Mouse (Mus musculus): ENCODE results near the gene Shbg. TPM values are rescaled to one million over a fixed set of nuclear protein-coding genes. Genes with fewer than 3 reads are reported as not detected.
"Not testable (repeated sequence)": the region's sequence is repeated elsewhere in the genome, so short reads cannot be mapped to it uniquely, and the experiment has no call there.

Gene Shbg
- polyA plus RNA-seq, 1 experiment from 2014 or later = not detected

DNA sequence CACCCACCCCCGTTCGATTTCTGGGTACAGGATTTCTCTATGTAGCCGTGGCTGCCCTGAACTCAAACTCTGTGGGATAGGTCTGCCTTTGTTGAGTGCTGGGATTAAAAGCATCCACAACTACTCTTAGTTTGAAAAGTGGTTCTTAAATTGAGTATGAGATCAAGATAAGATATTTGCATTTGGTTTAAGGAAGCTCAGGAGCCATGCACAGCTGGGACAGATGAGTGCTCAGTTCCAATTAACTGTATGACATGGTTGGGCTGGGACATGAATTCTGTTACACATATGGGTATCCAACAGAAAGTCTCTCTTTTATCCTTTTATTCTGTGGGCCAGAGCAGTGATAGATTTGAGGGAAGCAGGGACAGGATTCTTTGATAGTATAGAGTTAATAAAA lies 17.8 kb upstream of the Shbg start:
- no peaks in the 10 kb centered on the region for H3K9me3 ChIP-seq (ENCODE audit: control insufficient read depth, low read length)
- DNase-seq (ENCODE audit: low spot score) = no peak
- no peak overlapping the region for H3K27ac ChIP-seq (replicated peaks; ENCODE audit: low read depth, low read length)
- 0 out of 2 replicates have a peak, but pooled peaks cover 2% of the 10 kb centered on the region for H3K4me1 ChIP-seq (ENCODE audit: control insufficient read depth, insufficient read depth, low read length)
- H3K9ac ChIP-seq (ENCODE audit: low read length) = no peak overlapping the region
- H3K36me3 ChIP-seq (ENCODE audit: control insufficient read depth, insufficient read depth, low read length) = peaks cover 4% of the 10 kb centered on the region; the same call in 1 of the 2 replicates
- H3K4me3 ChIP-seq (ENCODE audit: low read depth, low read length) = no peak overlapping the region
- H3K27me3 ChIP-seq (ENCODE audit: control insufficient read depth, insufficient read depth, low read length) = no peaks in the 10 kb centered on the region
- no peak for ATAC-seq (ENCODE audit: insufficient number of reproducible peaks, low FRiP score, low TSS enrichment, low read depth)
- WGBS = 93% methylated on average over 3 of the region's 3 CpGs
- H3K4me2 ChIP-seq (ENCODE audit: low read depth, severe bottlenecking) = no peak overlapping the region

DNA sequence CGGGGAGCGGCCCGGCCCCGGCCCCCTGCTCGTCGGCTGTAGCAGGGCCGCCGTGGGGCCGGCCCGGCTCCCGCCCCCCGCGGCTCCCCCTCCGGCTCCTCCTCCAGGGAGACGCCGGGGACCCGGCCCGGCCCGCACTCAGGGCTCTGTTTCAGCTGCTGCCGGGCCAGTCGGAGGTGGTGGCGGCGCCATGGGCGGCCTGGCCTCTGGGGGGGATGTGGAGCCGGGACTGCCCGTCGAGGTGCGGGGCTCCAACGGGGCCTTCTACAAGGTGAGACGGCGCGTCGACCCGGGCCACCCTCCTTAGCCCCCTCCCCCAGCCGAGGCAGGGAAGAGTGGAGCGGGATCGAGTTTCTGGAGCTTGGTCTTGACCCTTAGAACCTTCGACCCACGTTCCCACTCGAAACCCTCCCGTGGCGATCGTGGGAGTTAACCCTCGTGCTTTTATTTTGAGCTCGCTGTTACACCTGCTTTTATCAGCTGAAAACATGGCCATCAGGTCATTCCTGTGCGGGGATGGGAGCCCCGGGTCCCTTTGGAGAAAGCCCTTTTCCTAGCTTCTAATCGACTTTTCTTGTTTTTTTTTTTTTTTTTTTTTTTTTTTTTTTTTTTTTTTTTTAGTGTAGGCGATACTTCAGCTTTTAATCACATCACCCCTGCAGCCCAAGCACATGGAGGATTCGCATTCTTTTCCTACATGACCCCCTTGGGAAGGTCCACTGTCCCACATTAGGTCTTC lies 15.6 kb upstream of the Shbg start:
- H3K27me3 ChIP-seq (ENCODE audit: control insufficient read depth, insufficient read depth, low read length) = no peaks in the 10 kb centered on the region
- WGBS = under 1% methylated on average over 35 of the region's 50 CpGs
- peak overlapping the region; percentile 67 for H3K4me2 ChIP-seq (ENCODE audit: low read depth, severe bottlenecking)
- H3K4me1 ChIP-seq (ENCODE audit: control insufficient read depth, insufficient read depth, low read length) = 0 out of 2 replicates have a peak, but pooled peaks cover 2% of the 10 kb centered on the region
- DNase-seq (ENCODE audit: low spot score) (no peak), ATAC-seq (ENCODE audit: insufficient number of reproducible peaks, low FRiP score, low TSS enrichment, low read depth) (peak; percentile 48)
- no peaks in the 10 kb centered on the region for H3K9me3 ChIP-seq (ENCODE audit: control insufficient read depth, low read length)
- peak overlapping the region; percentile 94 for H3K4me3 ChIP-seq (ENCODE audit: low read depth, low read length)
- peak overlapping the region; percentile 92 for H3K27ac ChIP-seq (replicated peaks; ENCODE audit: low read depth, low read length)
- H3K9ac ChIP-seq (ENCODE audit: low read length) = peak overlapping the region; percentile 86
- no peaks in the 10 kb centered on the region; the same call in 1 of the 2 replicates for H3K36me3 ChIP-seq (ENCODE audit: control insufficient read depth, insufficient read depth, low read length)

DNA sequence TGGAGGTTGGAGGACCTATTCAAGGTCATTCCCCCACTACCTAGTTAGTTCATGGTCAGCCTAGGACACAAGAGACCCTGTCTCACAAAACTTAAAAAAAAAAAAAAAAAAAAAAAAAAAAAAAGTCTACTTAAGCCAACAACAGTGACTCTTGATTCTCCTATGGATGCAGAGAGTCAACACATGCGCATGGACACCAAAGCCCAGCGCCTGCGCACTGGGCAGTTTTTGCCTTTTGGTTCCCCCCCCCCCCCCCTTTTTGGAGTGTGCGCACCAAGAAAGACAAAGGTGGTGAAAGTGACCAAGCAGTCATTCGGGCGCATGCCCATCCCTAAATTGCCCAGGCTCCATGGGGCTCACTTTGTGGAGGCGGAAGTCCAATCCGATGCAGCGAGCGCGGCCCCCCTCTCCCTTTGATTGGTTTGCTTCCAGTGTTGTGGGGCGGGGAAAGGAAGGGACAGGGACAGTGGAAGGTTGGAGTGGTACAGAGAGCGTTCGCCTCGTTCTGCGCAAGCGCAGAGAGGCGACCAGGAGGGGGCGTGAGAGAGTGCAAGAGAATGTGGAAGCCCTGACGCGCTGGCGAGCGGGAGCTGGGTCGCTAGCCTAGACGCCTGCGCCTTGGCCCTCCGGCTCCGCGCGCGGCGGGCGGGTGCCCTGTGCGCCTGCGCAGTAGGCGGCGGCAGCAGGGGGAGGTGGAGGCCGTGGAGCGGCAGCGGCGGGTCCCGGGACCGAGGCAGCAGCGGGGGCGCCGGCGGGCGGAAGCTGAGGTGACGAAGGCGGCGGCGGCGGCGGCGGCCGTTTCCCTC lies 14.8 kb upstream of the Shbg start, which contains the start of gene Fxr2:
Gene Fxr2 (plus strand): TSS at position 707 of the 806 bp plus-strand sequence.
- DNase-seq (ENCODE audit: low spot score) (peak; percentile 100), ATAC-seq (ENCODE audit: insufficient number of reproducible peaks, low FRiP score, low TSS enrichment, low read depth) (peak; percentile 98)
- H3K4me3 ChIP-seq (ENCODE audit: low read depth, low read length) = peak within 1 kb of the TSS; percentile 94
- H3K27ac ChIP-seq (replicated peaks; ENCODE audit: low read depth, low read length) = peak within 1 kb of the TSS; percentile 92
- peak within 1 kb of the TSS; percentile 67 for H3K4me2 ChIP-seq (ENCODE audit: low read depth, severe bottlenecking)
- no peaks in the 10 kb centered on the region for H3K9me3 ChIP-seq (ENCODE audit: control insufficient read depth, low read length)
- 0 out of 2 replicates have a peak, but pooled peaks cover 2% of the 10 kb centered on the region for H3K4me1 ChIP-seq (ENCODE audit: control insufficient read depth, insufficient read depth, low read length)
- peak within 1 kb of the TSS; percentile 86 for H3K9ac ChIP-seq (ENCODE audit: low read length)
- no peaks in the 10 kb centered on the region; the same call in 1 of the 2 replicates for H3K36me3 ChIP-seq (ENCODE audit: control insufficient read depth, insufficient read depth, low read length)
- under 1% methylated on average over 40 of the region's 56 CpGs for WGBS
- H3K27me3 ChIP-seq (ENCODE audit: control insufficient read depth, insufficient read depth, low read length) = no peaks in the 10 kb centered on the region

DNA sequence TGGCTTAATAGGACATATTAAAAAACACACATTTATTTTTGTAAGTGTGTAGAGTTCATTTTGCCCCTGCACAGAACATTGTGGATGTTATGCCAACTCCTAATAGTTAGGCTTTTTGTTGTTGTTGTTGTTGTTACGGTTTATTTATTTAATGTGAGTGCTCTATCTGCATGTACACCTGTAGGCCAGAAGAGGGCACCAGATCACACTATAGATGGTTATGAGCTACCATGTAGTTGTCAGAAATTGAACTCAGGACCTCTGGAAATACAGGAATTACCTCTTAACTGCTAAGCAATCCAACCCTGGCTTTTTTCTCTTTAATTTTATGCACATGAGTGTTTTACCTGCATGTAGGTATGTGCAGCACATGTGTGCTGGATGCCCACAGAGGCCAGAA lies 12.1 kb upstream of the Shbg start:
- no peak for ATAC-seq (ENCODE audit: insufficient number of reproducible peaks, low FRiP score, low TSS enrichment, low read depth)

DNA sequence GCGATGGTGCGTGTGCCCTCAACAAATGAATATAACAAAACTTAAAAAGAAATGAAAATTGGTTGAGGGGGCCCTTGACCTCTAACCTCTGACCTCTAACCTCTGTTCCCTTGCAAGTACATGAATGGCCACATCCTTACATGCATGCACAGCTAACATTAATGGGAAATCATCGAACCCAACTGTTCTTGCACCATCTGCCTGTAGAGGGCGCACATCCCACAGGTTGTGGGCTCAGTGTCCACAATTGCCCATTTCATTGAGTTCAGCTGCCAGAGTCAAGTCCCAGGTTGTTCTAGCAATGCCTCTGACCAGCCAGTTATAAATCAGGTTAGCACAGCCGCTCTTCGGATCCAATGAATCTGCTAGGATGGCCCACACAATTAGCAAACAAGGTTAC lies 10.6 kb upstream of the Shbg start:
- Histone ChIP-seq H3K9me3 (ENCODE audit: control insufficient read depth, low read length) (no peaks in the 10 kb centered on the region), H3K36me3 (ENCODE audit: control insufficient read depth, insufficient read depth, low read length) (no peaks in the 10 kb centered on the region), H3K4me2 (ENCODE audit: low read depth, severe bottlenecking) (no peak overlapping the region), H3K27ac (replicated peaks; ENCODE audit: low read depth, low read length) (no peak overlapping the region), H3K4me3 (ENCODE audit: low read depth, low read length) (no peak overlapping the region), H3K27me3 (ENCODE audit: control insufficient read depth, insufficient read depth, low read length) (no peaks in the 10 kb centered on the region), H3K4me1 (ENCODE audit: control insufficient read depth, insufficient read depth, low read length) (no peaks in the 10 kb centered on the region), H3K9ac (ENCODE audit: low read length) (no peak overlapping the region)
- DNase-seq (ENCODE audit: low spot score) (peak; percentile 91), ATAC-seq (ENCODE audit: insufficient number of reproducible peaks, low FRiP score, low TSS enrichment, low read depth) (no peak)
- 33% methylated on average over 6 of the region's 6 CpGs for WGBS

More for the DNA sequence above, 12.1 kb upstream of the Shbg start:
- no peak for DNase-seq (ENCODE audit: low spot score)
- H3K9ac ChIP-seq (ENCODE audit: low read length) = no peak overlapping the region
- no peaks in the 10 kb centered on the region for H3K9me3 ChIP-seq (ENCODE audit: control insufficient read depth, low read length)
- no peaks in the 10 kb centered on the region for H3K4me1 ChIP-seq (ENCODE audit: control insufficient read depth, insufficient read depth, low read length)
- no peak overlapping the region for H3K4me2 ChIP-seq (ENCODE audit: low read depth, severe bottlenecking)
- H3K4me3 ChIP-seq (ENCODE audit: low read depth, low read length) = no peak overlapping the region
- no peaks in the 10 kb centered on the region for H3K27me3 ChIP-seq (ENCODE audit: control insufficient read depth, insufficient read depth, low read length)
- WGBS = 69% methylated on average over 1 of the region's 1 CpGs
- no peak overlapping the region for H3K27ac ChIP-seq (replicated peaks; ENCODE audit: low read depth, low read length)
- H3K36me3 ChIP-seq (ENCODE audit: control insufficient read depth, insufficient read depth, low read length) = no peaks in the 10 kb centered on the region

DNA sequence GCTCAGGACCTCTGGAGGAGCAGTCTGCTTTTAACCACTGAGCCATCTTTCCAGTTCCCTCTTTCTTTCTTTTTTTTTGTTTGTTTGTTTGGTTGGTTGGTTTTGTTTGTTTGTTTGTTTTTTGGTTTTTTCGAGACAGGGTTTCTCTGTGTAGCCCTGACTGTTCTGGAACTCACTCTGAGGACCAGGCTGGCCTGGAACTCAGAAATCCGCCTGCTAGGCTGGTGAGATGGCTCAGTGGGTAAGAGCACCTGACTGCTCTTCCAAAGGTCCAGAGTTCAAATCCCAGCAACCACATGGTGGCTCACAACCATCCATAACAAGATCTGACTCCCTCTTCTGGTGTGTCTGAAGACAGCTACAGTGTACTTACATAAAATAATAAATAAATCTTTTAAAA lies 6.6 kb upstream of the Shbg start:
- WGBS = 85% methylated on average over 2 of the region's 2 CpGs
- not testable (repeated sequence) for H3K4me1 ChIP-seq (ENCODE audit: control insufficient read depth, insufficient read depth, low read length); H3K27ac ChIP-seq (replicated peaks; ENCODE audit: low read depth, low read length); H3K9ac ChIP-seq (ENCODE audit: low read length); DNase-seq (ENCODE audit: low spot score); ATAC-seq (ENCODE audit: insufficient number of reproducible peaks, low FRiP score, low TSS enrichment, low read depth); H3K27me3 ChIP-seq (ENCODE audit: control insufficient read depth, insufficient read depth, low read length); H3K9me3 ChIP-seq (ENCODE audit: control insufficient read depth, low read length); H3K4me3 ChIP-seq (ENCODE audit: low read depth, low read length); H3K36me3 ChIP-seq (ENCODE audit: control insufficient read depth, insufficient read depth, low read length); H3K4me2 ChIP-seq (ENCODE audit: low read depth, severe bottlenecking)

DNA sequence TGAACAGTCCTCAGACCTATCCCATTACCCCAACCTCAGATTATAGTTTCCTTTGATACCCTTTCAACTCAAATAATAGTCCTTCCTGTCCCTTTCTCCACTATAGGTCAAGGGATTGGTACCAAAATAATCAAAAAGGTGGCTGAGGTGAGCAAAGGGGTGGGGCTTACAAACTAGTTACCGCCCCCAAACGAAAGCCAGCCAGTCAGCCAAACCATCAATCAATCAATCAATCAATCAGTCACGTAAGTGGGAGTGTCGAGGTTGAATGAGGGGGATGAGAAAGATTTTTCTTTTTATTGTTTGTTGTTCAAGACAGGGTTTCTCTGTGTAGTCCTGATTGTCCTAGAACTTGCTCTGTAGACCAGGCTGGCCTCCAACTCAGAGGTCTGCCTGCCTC lies 5.3 kb upstream of the Shbg start:
- 69% methylated on average over 4 of the region's 4 CpGs for WGBS
- Histone ChIP-seq H3K9me3 (ENCODE audit: control insufficient read depth, low read length) (no peaks in the 10 kb centered on the region), H3K36me3 (ENCODE audit: control insufficient read depth, insufficient read depth, low read length) (no peaks in the 10 kb centered on the region), H3K4me3 (ENCODE audit: low read depth, low read length) (no peak overlapping the region), H3K4me2 (ENCODE audit: low read depth, severe bottlenecking) (no peak overlapping the region), H3K27ac (replicated peaks; ENCODE audit: low read depth, low read length) (no peak overlapping the region), H3K27me3 (ENCODE audit: control insufficient read depth, insufficient read depth, low read length) (no peaks in the 10 kb centered on the region), H3K9ac (ENCODE audit: low read length) (no peak overlapping the region), H3K4me1 (ENCODE audit: control insufficient read depth, insufficient read depth, low read length) (peaks cover 8% of the 10 kb centered on the region)
- DNase-seq (ENCODE audit: low spot score) (no peak), ATAC-seq (ENCODE audit: insufficient number of reproducible peaks, low FRiP score, low TSS enrichment, low read depth) (no peak)

DNA sequence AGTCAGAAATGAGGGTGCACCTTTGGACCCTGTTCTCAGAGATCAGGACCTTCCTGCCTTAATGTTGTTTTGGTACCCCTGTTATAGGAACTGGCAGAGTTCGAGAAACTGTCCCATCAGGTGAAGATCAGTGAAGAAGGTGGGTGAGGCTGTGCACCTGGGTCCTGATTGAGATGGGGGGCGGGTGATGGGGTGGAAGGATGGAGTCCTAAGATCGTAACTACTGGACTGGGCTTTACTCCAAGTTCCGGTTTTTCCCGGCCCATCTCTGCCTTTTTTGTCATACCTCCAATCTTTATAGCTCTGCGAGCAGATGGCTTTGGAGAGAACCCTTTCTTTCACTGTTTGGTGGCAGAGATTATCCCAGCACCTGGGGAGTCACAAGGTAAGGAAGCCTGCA lies 4.7 kb upstream of the Shbg start:
- Histone ChIP-seq H3K27me3 (ENCODE audit: control insufficient read depth, insufficient read depth, low read length) (no peaks in the 10 kb centered on the region), H3K36me3 (ENCODE audit: control insufficient read depth, insufficient read depth, low read length) (no peaks in the 10 kb centered on the region), H3K4me2 (ENCODE audit: low read depth, severe bottlenecking) (peak overlapping the region; percentile 70), H3K4me3 (ENCODE audit: low read depth, low read length) (peak overlapping the region; percentile 34), H3K4me1 (ENCODE audit: control insufficient read depth, insufficient read depth, low read length) (peaks cover 8% of the 10 kb centered on the region), H3K9ac (ENCODE audit: low read length) (peak overlapping the region; percentile 60), H3K9me3 (ENCODE audit: control insufficient read depth, low read length) (no peaks in the 10 kb centered on the region), H3K27ac (replicated peaks; ENCODE audit: low read depth, low read length) (no peak overlapping the region)
- 47% methylated on average over 6 of the region's 6 CpGs for WGBS
- DNase-seq (ENCODE audit: low spot score) (no peak), ATAC-seq (ENCODE audit: insufficient number of reproducible peaks, low FRiP score, low TSS enrichment, low read depth) (0 out of 2 replicates have a peak, but pooled peaks have one; percentile 13)

All from limb, embryonic 11.5 days (tissue).